Mouse (Mus musculus) kidney, postnatal 0 days (tissue): Measurements from ENCODE around the gene Atp1b2. TPM values are rescaled to one million over a fixed set of nuclear protein-coding genes. Genes with fewer than 3 reads are reported as not detected.
"Not testable (repeated sequence)": the region's sequence is repeated elsewhere in the genome, so short reads cannot be mapped to it uniquely, and the experiment has no call there.

ENCODE experiments used
- ATAC-seq: fragments of 200-750 bp; cut with Nextera tagmentation; replicated peaks from 2 replicates; pipeline ENCODE4 v1.8.0; 2017; ENCODE audit warnings: low read depth, moderate number of reproducible peaks, moderate TSS enrichment, moderate library complexity; ENCODE audit not compliant: low FRiP score
- DNase-seq: peaks from one replicate; pipeline ENCODE4 v3.0.0-alpha.2; 2016; ENCODE audit warnings: low spot score
- H3K27ac ChIP-seq: fragments of 300-500 bp; sonication (generic); 2 replicates; pipeline ENCODE4 v1.5.1; 2014; ENCODE audit warnings: mild to moderate bottlenecking
- H3K27me3 ChIP-seq: fragments of 300-500 bp; sonication (generic); 2 replicates; pipeline ENCODE4 v1.6.1; 2014; ENCODE audit warnings: low read length, mixed read lengths; ENCODE audit not compliant: insufficient read depth
- H3K36me3 ChIP-seq: fragments of 300-500 bp; sonication (generic); 2 replicates; pipeline ENCODE4 v1.6.1; 2014; ENCODE audit warnings: low read length, mixed read lengths; ENCODE audit not compliant: insufficient read depth
- H3K4me1 ChIP-seq: fragments of 300-500 bp; sonication (generic); replicated peaks from 2 replicates; pipeline ENCODE4 v1.6.1; 2014; ENCODE audit warnings: antibody characterized with exemption, low read length, mixed read lengths; ENCODE audit not compliant: insufficient read depth
- H3K4me2 ChIP-seq: fragments of 300-500 bp; sonication (generic); 2 replicates; pipeline ENCODE4 v1.6.1; 2014; ENCODE audit warnings: mild to moderate bottlenecking, low read length, moderate library complexity, mixed read lengths
- H3K4me3 ChIP-seq: fragments of 300-500 bp; sonication (generic); replicated peaks from 2 replicates; pipeline ENCODE4 v1.5.1; 2014; ENCODE audit warnings: low read depth, low read length
- H3K9ac ChIP-seq: fragments of 300-500 bp; sonication (generic); 2 replicates; pipeline ENCODE4 v1.6.1; 2014; ENCODE audit warnings: low read depth, low read length
- H3K9me3 ChIP-seq: fragments of 300-500 bp; sonication (generic); replicated peaks from 2 replicates; pipeline ENCODE4 v1.6.1; 2016; ENCODE audit warnings: low read length, inconsistent platforms, mixed read lengths
- CTCF ChIP-seq: IDR thresholded peaks from 2 replicates; pipeline ENCODE4 v1.5.1; 2016; ENCODE audit warnings: antibody characterized with exemption, low read depth, mild to moderate bottlenecking, moderate library complexity
- WGBS: fragments of 180-500 bp; shearing (Covaris S2); extraction: QIAGEN DNeasy Blood & Tissue Kit; methylation state at CpG from one replicate; pipeline ENCODE4 v1.1.7; 2014; 5-methylcytosine and 5-hydroxymethylcytosine counted together
- polyA plus RNA-seq: library from polyadenylated mRNA; unstranded; fragments of >200 nt; fragmentation: Nextera tagmentation; extraction: Ambion mirVana; gene quantifications from 2 replicates; pipeline ENCODE4 v1.2.1, GENCODE M21; 2015

Gene Atp1b2
- polyA plus RNA-seq, 1 experiment from 2014 or later, result 16.3 TPM

DNA sequence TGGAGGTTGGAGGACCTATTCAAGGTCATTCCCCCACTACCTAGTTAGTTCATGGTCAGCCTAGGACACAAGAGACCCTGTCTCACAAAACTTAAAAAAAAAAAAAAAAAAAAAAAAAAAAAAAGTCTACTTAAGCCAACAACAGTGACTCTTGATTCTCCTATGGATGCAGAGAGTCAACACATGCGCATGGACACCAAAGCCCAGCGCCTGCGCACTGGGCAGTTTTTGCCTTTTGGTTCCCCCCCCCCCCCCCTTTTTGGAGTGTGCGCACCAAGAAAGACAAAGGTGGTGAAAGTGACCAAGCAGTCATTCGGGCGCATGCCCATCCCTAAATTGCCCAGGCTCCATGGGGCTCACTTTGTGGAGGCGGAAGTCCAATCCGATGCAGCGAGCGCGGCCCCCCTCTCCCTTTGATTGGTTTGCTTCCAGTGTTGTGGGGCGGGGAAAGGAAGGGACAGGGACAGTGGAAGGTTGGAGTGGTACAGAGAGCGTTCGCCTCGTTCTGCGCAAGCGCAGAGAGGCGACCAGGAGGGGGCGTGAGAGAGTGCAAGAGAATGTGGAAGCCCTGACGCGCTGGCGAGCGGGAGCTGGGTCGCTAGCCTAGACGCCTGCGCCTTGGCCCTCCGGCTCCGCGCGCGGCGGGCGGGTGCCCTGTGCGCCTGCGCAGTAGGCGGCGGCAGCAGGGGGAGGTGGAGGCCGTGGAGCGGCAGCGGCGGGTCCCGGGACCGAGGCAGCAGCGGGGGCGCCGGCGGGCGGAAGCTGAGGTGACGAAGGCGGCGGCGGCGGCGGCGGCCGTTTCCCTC is 26.7 kb upstream of the Atp1b2 start, which contains the start of gene Fxr2:
Gene Fxr2, plus strand, starts transcription at position 707 of the 806 bp plus-strand sequence.
- under 1% methylated on average over 36 of the region's 56 CpGs for WGBS
- TF ChIP-seq CTCF, result peak; percentile 89
- peak within 1 kb of the TSS; percentile 51 for H3K4me2 ChIP-seq
- no peaks in the 10 kb centered on the region for H3K27me3 ChIP-seq
- H3K9me3 ChIP-seq, result no peaks in the 10 kb centered on the region
- peaks cover 12% of the 10 kb centered on the region; the same call in 1 of the 2 replicates for H3K4me1 ChIP-seq
- H3K9ac ChIP-seq, result peak within 1 kb of the TSS; percentile 97
- no peaks in the 10 kb centered on the region for H3K36me3 ChIP-seq
- ATAC-seq, result peak; percentile 97
- peak; percentile 100 for DNase-seq
- peak within 1 kb of the TSS; percentile 97 for H3K27ac ChIP-seq
- peak within 1 kb of the TSS; percentile 91 for H3K4me3 ChIP-seq

- Histone ChIP-seq H3K27me3 (no peaks in the 10 kb centered on the region), H3K27ac (no peak overlapping the region), H3K9ac (no peak overlapping the region), H3K4me2 (no peak overlapping the region), H3K4me3 (no peak overlapping the region), H3K4me1 (peaks cover 4% of the 10 kb centered on the region; the same call in 1 of the 2 replicates), H3K9me3 (no peaks in the 10 kb centered on the region), H3K36me3 (no peaks in the 10 kb centered on the region)
- peak; percentile 74 for TF ChIP-seq CTCF
- DNase-seq (peak; percentile 50), ATAC-seq (no peak)
- 83% methylated on average over 1 of the region's 1 CpGs for WGBS
Observed at GRCm38 (mm10) chr11:69629802-69630201, 24.1 kb upstream of the Atp1b2 start.

DNA sequence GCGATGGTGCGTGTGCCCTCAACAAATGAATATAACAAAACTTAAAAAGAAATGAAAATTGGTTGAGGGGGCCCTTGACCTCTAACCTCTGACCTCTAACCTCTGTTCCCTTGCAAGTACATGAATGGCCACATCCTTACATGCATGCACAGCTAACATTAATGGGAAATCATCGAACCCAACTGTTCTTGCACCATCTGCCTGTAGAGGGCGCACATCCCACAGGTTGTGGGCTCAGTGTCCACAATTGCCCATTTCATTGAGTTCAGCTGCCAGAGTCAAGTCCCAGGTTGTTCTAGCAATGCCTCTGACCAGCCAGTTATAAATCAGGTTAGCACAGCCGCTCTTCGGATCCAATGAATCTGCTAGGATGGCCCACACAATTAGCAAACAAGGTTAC is 22.5 kb upstream of the Atp1b2 start:
- Histone ChIP-seq H3K27ac (no peak overlapping the region), H3K4me3 (no peak overlapping the region), H3K4me2 (no peak overlapping the region), H3K9ac (no peak overlapping the region), H3K36me3 (no peaks in the 10 kb centered on the region), H3K27me3 (no peaks in the 10 kb centered on the region), H3K9me3 (no peaks in the 10 kb centered on the region), H3K4me1 (no peaks in the 10 kb centered on the region)
- TF ChIP-seq CTCF, result peak; percentile 98
- ATAC-seq (no peak), DNase-seq (peak; percentile 82)
- WGBS, result 34% methylated on average over 6 of the region's 6 CpGs

- H3K4me2 ChIP-seq, H3K4me3 ChIP-seq, H3K27ac ChIP-seq, DNase-seq, H3K4me1 ChIP-seq, H3K9ac ChIP-seq, ATAC-seq, H3K27me3 ChIP-seq, H3K36me3 ChIP-seq, H3K9me3 ChIP-seq: not testable (repeated sequence)
- WGBS, result 90% methylated on average over 2 of the region's 2 CpGs
Observed at GRCm38 (mm10) chr11:69624339-69624738, 18.6 kb upstream of the Atp1b2 start.

DNA sequence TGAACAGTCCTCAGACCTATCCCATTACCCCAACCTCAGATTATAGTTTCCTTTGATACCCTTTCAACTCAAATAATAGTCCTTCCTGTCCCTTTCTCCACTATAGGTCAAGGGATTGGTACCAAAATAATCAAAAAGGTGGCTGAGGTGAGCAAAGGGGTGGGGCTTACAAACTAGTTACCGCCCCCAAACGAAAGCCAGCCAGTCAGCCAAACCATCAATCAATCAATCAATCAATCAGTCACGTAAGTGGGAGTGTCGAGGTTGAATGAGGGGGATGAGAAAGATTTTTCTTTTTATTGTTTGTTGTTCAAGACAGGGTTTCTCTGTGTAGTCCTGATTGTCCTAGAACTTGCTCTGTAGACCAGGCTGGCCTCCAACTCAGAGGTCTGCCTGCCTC is 17.3 kb upstream of the Atp1b2 start:
- 69% methylated on average over 4 of the region's 4 CpGs for WGBS
- no peak for ATAC-seq
- DNase-seq, result no peak
- H3K4me2 ChIP-seq, result peak overlapping the region; percentile 84
- H3K27ac ChIP-seq, result no peak overlapping the region
- H3K27me3 ChIP-seq, result no peaks in the 10 kb centered on the region
- H3K36me3 ChIP-seq, result no peaks in the 10 kb centered on the region
- no peak for TF ChIP-seq CTCF
- H3K4me3 ChIP-seq, result no peak overlapping the region
- no peaks in the 10 kb centered on the region for H3K9me3 ChIP-seq
- peaks cover 8% of the 10 kb centered on the region; the same call in 1 of the 2 replicates for H3K4me1 ChIP-seq
- H3K9ac ChIP-seq, result 0 out of 2 replicates have a peak overlapping the region, but pooled peaks have one; percentile 82

GRCm38 (mm10) chr11:69622406-69622805 is 16.7 kb upstream of the Atp1b2 start:
- peaks cover 8% of the 10 kb centered on the region; the same call in 1 of the 2 replicates for H3K4me1 ChIP-seq
- H3K27me3 ChIP-seq, result no peaks in the 10 kb centered on the region
- peak overlapping the region; percentile 83 for H3K27ac ChIP-seq
- peak overlapping the region; percentile 82 for H3K9ac ChIP-seq
- no peak for DNase-seq
- peak overlapping the region; percentile 84 for H3K4me2 ChIP-seq
- TF ChIP-seq CTCF, result no peak
- peak overlapping the region; percentile 69 for H3K4me3 ChIP-seq
- WGBS, result 28% methylated on average over 6 of the region's 6 CpGs
- no peak for ATAC-seq
- no peaks in the 10 kb centered on the region for H3K36me3 ChIP-seq
- no peaks in the 10 kb centered on the region for H3K9me3 ChIP-seq
